ENCODE assay signal across 8 mouse cellular contexts in the genomic region with DNA sequence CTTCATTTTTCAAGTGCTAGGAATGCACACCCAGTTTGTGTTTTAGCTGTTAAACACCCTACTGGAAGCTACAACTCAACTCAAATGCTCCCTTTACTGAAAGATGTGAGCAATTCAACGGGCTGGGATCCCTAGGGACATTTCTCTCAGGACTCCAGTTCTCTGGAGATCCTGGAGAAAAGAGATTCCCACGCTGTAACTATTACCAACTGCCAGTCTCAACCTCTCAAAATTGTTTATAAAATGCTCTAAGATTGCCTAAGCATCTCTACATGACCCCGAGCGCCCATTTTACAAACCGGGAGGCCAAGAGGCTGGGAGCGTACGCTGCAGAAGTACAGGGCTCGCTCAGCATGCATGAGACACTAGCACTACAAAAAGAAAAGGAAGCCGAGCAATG. TPM values are rescaled to one million over a fixed set of nuclear protein-coding genes. Genes with fewer than 3 reads are reported as not detected.
DNase-seq lines count a peak whose midpoint lies in the region; ATAC-seq and TF ChIP-seq lines count a peak whose summit lies in the region.

No protein-coding gene starts in this region.

- TF ChIP-seq CTCF in intestine, postnatal 0 days (IDR thresholded peaks at IDR 0.05; ENCODE audit: low read depth) = no peak
- TF ChIP-seq CTCF in olfactory bulb, adult 2 months (IDR thresholded peaks at IDR 0.05; ENCODE audit: insufficient read depth, low read depth, low read length) = no peak

- no peak for ATAC-seq in lung, embryonic 15.5 days (ENCODE audit: borderline replicate concordance, extremely low read depth, low FRiP score, low TSS enrichment)
- ATAC-seq in embryonic facial prominence, embryonic 13.5 days (ENCODE audit: insufficient number of reproducible peaks, insufficient read depth, low FRiP score, low TSS enrichment, low read depth) = no peak
- ATAC-seq in intestine, postnatal 0 days = peak; percentile 7; the same call in 1 of the 2 replicates
- ATAC-seq in megakaryocyte-erythroid progenitor cell, adult 5-6 weeks (replicated peaks; ENCODE audit: low FRiP score, low TSS enrichment, poor library complexity, severe bottlenecking) = no peak

- WGBS in lung, embryonic 15.5 days = 7% methylated on average over 9 of the region's 9 CpGs
- 10% methylated on average over 9 of the region's 9 CpGs for WGBS in embryonic facial prominence, embryonic 13.5 days
- WGBS in intestine, postnatal 0 days = 17% methylated on average over 9 of the region's 9 CpGs
- WGBS in olfactory bulb, adult 2 months = 4% methylated on average over 9 of the region's 9 CpGs

- no peaks in the 10 kb centered on the region for H3K9me3 ChIP-seq in lung, embryonic 15.5 days
- H3K9me3 ChIP-seq in embryonic facial prominence, embryonic 13.5 days = no peaks in the 10 kb centered on the region
- H3K9me3 ChIP-seq in intestine, postnatal 0 days (ENCODE audit: control insufficient read depth) = no peaks in the 10 kb centered on the region

- peak overlapping the region; percentile 73 for H3K4me2 ChIP-seq in lung, embryonic 15.5 days
- peak overlapping the region; percentile 93 for H3K4me2 ChIP-seq in embryonic facial prominence, embryonic 13.5 days
- peak overlapping the region; percentile 81 for H3K4me2 ChIP-seq in intestine, postnatal 0 days (replicated peaks; ENCODE audit: low read depth)

- H3K9ac ChIP-seq in lung, embryonic 15.5 days = peak overlapping the region; percentile 66
- H3K9ac ChIP-seq in embryonic facial prominence, embryonic 13.5 days = peak overlapping the region; percentile 82
- H3K9ac ChIP-seq in intestine, postnatal 0 days (ENCODE audit: low read depth, low read length) = peak overlapping the region; percentile 63

- DNase-seq in lung, adult 18-20 months = no peak
- DNase-seq in layer of hippocampus, adult 9-11 months = no peak
- no peak for DNase-seq in adrenal gland, postnatal 10 days

- H3K4me1 ChIP-seq in lung, embryonic 15.5 days = peaks cover 13% of the 10 kb centered on the region
- peaks cover 20% of the 10 kb centered on the region for H3K4me1 ChIP-seq in embryonic facial prominence, embryonic 13.5 days
- peaks cover 11% of the 10 kb centered on the region; the same call in 1 of the 2 replicates for H3K4me1 ChIP-seq in intestine, postnatal 0 days (replicated peaks; ENCODE audit: control insufficient read depth, insufficient read depth, low read length)
- H3K4me1 ChIP-seq in olfactory bulb, adult 2 months (ENCODE audit: control insufficient read depth, insufficient read depth, low read length) = peaks cover 32% of the 10 kb centered on the region

- no peaks in the 10 kb centered on the region for H3K27me3 ChIP-seq in lung, embryonic 15.5 days
- H3K27me3 ChIP-seq in embryonic facial prominence, embryonic 13.5 days = no peaks in the 10 kb centered on the region
- H3K27me3 ChIP-seq in intestine, postnatal 0 days (replicated peaks; ENCODE audit: control insufficient read depth, insufficient read depth, low read length) = no peaks in the 10 kb centered on the region

- no peaks in the 10 kb centered on the region for H3K36me3 ChIP-seq in lung, embryonic 15.5 days
- H3K36me3 ChIP-seq in embryonic facial prominence, embryonic 13.5 days = peaks cover 11% of the 10 kb centered on the region; the same call in 1 of the 2 replicates
- peaks cover 3% of the 10 kb centered on the region; the same call in 1 of the 2 replicates for H3K36me3 ChIP-seq in intestine, postnatal 0 days (ENCODE audit: control insufficient read depth, insufficient read depth)

- no peak for TF ChIP-seq POLR2A in olfactory bulb, adult 2 months (IDR thresholded peaks at IDR 0.05; ENCODE audit: insufficient read depth, low read depth, low read length)

- H3K27ac ChIP-seq in lung, embryonic 15.5 days = peak overlapping the region; percentile 69
- H3K27ac ChIP-seq in embryonic facial prominence, embryonic 13.5 days = peak overlapping the region; percentile 64; the same call in 1 of the 2 replicates
- H3K27ac ChIP-seq in intestine, postnatal 0 days (ENCODE audit: low read depth, low read length) = no peak overlapping the region
- H3K27ac ChIP-seq in olfactory bulb, adult 2 months (ENCODE audit: insufficient read depth, low read depth, low read length) = peak overlapping the region; percentile 35

- peak overlapping the region; percentile 64 for H3K4me3 ChIP-seq in lung, embryonic 15.5 days
- H3K4me3 ChIP-seq in embryonic facial prominence, embryonic 13.5 days = peak overlapping the region; percentile 85
- H3K4me3 ChIP-seq in intestine, postnatal 0 days (ENCODE audit: low read depth, low read length) = peak overlapping the region; percentile 58
- H3K4me3 ChIP-seq in olfactory bulb, adult 2 months (ENCODE audit: insufficient read depth, low read depth, low read length) = peak overlapping the region; percentile 70

RNA-seq across cellular contexts. Expression of gene Slc35f6, which starts 0.3 kb away (rescaled TPM):
- 26.1 and 28.6 TPM in 2 replicates for polyA plus RNA-seq in lung, embryonic 15.5 days (2015; fragmentation: Nextera tagmentation; extraction: Ambion mirVana)
- polyA plus RNA-seq in embryonic facial prominence, embryonic 13.5 days (2015; fragmentation: Nextera tagmentation; extraction: Ambion mirVana) = 25.0 and 26.6 TPM in 2 replicates
- 71.6 and 79.4 TPM in 2 replicates for polyA plus RNA-seq in intestine, postnatal 0 days (2015; fragmentation: Nextera tagmentation; extraction: Ambion mirVana)
- not detected in 2 replicates for polyA plus RNA-seq in olfactory bulb, adult 2 months (2012; ENCODE audit: insufficient read depth, insufficient read length, low replicate concordance, missing spikeins)
- total RNA-seq in adrenal gland, postnatal 10 days (2021) = 10 to 100 TPM; 30.4 to 34.6 TPM
- 18.5 and 23.4 TPM in 2 replicates for total RNA-seq in megakaryocyte-erythroid progenitor cell, adult 5-6 weeks (2014; fragmentation: Nextera tagmentation)
- 6.8 and 8.9 TPM in 2 replicates for total RNA-seq in megakaryocyte-erythroid progenitor cell, adult 5-6 weeks (2017)

RNA-seq across cellular contexts. Expression of gene Cenpa, which starts 19.2 kb away (rescaled TPM):
- 332 and 343 TPM in 2 replicates for polyA plus RNA-seq in lung, embryonic 15.5 days (2015; fragmentation: Nextera tagmentation; extraction: Ambion mirVana)
- polyA plus RNA-seq in embryonic facial prominence, embryonic 13.5 days (2015; fragmentation: Nextera tagmentation; extraction: Ambion mirVana) = 270 and 318 TPM in 2 replicates
- polyA plus RNA-seq in intestine, postnatal 0 days (2015; fragmentation: Nextera tagmentation; extraction: Ambion mirVana) = 62.0 and 79.2 TPM in 2 replicates
- 423 TPM in 1 of 2 replicates, not detected in the other for polyA plus RNA-seq in olfactory bulb, adult 2 months (2012; ENCODE audit: insufficient read depth, insufficient read length, low replicate concordance, missing spikeins)
- total RNA-seq in adrenal gland, postnatal 10 days (2021) = 10 to 100 TPM; 38.0 to 54.0 TPM
- 337 and 377 TPM in 2 replicates for total RNA-seq in megakaryocyte-erythroid progenitor cell, adult 5-6 weeks (2014; fragmentation: Nextera tagmentation)
- 136 and 144 TPM in 2 replicates for total RNA-seq in megakaryocyte-erythroid progenitor cell, adult 5-6 weeks (2017)

RNA-seq across cellular contexts. Expression of gene Kcnk3, which starts 59.4 kb away (rescaled TPM):
- polyA plus RNA-seq in lung, embryonic 15.5 days (2015; fragmentation: Nextera tagmentation; extraction: Ambion mirVana) = 21.5 and 23.1 TPM in 2 replicates
- polyA plus RNA-seq in embryonic facial prominence, embryonic 13.5 days (2015; fragmentation: Nextera tagmentation; extraction: Ambion mirVana) = 0.51 and 0.63 TPM in 2 replicates
- polyA plus RNA-seq in intestine, postnatal 0 days (2015; fragmentation: Nextera tagmentation; extraction: Ambion mirVana) = 7.3 and 8.1 TPM in 2 replicates
- not detected in 2 replicates for polyA plus RNA-seq in olfactory bulb, adult 2 months (2012; ENCODE audit: insufficient read depth, insufficient read length, low replicate concordance, missing spikeins)
- total RNA-seq in adrenal gland, postnatal 10 days (2021) = 100 to 1,000 TPM; 549 to 558 TPM
- total RNA-seq in megakaryocyte-erythroid progenitor cell, adult 5-6 weeks (2014; fragmentation: Nextera tagmentation) = not detected in 2 replicates
- 0.04 TPM in 1 of 2 replicates, not detected in the other for total RNA-seq in megakaryocyte-erythroid progenitor cell, adult 5-6 weeks (2017)
